Mouse (Mus musculus) ovary, postnatal 10 days (tissue): ENCODE data around the gene Igtp.
"Not testable (repeated sequence)": the region's sequence is repeated elsewhere in the genome, so short reads cannot be mapped to it uniquely, and the experiment has no call there.

Experiments
- DNase-seq: peaks from one replicate; pipeline ENCODE4 v3.0.0; 2022; ENCODE audit warnings: low spot score

Gene Igtp

GRCm38 (mm10) chr11:58213673-58214342, 14.5 kb downstream of the Igtp start:
- DNase-seq: no peak

GRCm38 (mm10) chr11:58214391-58215048, 15.2 kb downstream of the Igtp start:
- DNase-seq: peak; percentile 49

GRCm38 (mm10) chr11:58215049-58215430, 15.7 kb downstream of the Igtp start:
- DNase-seq: not testable (repeated sequence)

GRCm38 (mm10) chr11:58215814-58216213, 16.5 kb downstream of the Igtp start:
- DNase-seq: no peak

- no peak for DNase-seq
Measured at GRCm38 (mm10) chr11:58216823-58217222, 17.5 kb downstream of the Igtp start.

GRCm38 (mm10) chr11:58223751-58224150, 24.4 kb downstream of the Igtp start:
- no peak for DNase-seq

GRCm38 (mm10) chr11:58224313-58224712, 25.0 kb downstream of the Igtp start:
- no peak for DNase-seq

GRCm38 (mm10) chr11:58224872-58225271, 25.5 kb downstream of the Igtp start:
- DNase-seq: not testable (repeated sequence)

- DNase-seq: peak; percentile 51
Measured at GRCm38 (mm10) chr11:58225655-58226054, 26.3 kb downstream of the Igtp start.

GRCm38 (mm10) chr11:58226425-58226824, 27.1 kb downstream of the Igtp start:
- no peak for DNase-seq

GRCm38 (mm10) chr11:58228021-58228420, 28.7 kb downstream of the Igtp start:
- not testable (repeated sequence) for DNase-seq

GRCm38 (mm10) chr11:58230396-58230910, 31.1 kb downstream of the Igtp start:
- DNase-seq: no peak

GRCm38 (mm10) chr11:58231156-58231555, 31.8 kb downstream of the Igtp start:
- no peak for DNase-seq

- DNase-seq: not testable (repeated sequence)
Measured at GRCm38 (mm10) chr11:58234551-58234950, 35.2 kb downstream of the Igtp start.

- no peak for DNase-seq
Measured at GRCm38 (mm10) chr11:58235152-58235551, 35.8 kb downstream of the Igtp start.

- no peak for DNase-seq
Measured at GRCm38 (mm10) chr11:58238840-58239791, 39.8 kb downstream of the Igtp start.

- DNase-seq: no peak
Measured at GRCm38 (mm10) chr11:58247294-58247693, 47.9 kb downstream of the Igtp start.

GRCm38 (mm10) chr11:58249203-58249981, 50.0 kb downstream of the Igtp start:
- no peak for DNase-seq

- DNase-seq: no peak
Measured at GRCm38 (mm10) chr11:58250550-58250949, 51.2 kb downstream of the Igtp start.

- no peak for DNase-seq
Measured at GRCm38 (mm10) chr11:58254411-58254810, 55.1 kb downstream of the Igtp start.
